Mouse (Mus musculus): ENCODE measurements at regions not wholly inside any gene's neighbourhood (a gene's known extent, or its start where the extent isn't known, plus 50 kb on each side); places are given as distances from the start of the nearest gene placed in this dataset.

DNA sequence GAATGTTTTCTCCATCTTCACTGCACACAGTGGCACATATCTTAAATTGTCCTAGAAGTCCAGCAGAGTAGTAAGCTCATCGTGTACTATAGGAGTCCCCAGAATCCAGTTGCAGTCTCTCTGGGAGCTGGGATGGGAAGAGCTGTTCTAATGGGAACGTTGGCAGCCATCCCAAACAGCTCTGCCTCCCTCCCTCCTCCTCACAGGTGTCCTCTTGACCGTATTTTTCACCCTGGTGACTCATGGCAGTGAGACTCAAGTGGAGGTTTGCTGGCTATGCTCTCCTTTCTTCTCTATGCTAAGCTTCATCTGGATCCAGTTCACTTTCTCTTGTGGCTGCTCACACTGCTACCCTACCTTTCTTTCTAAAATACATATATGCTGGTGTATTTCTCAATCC lies 109.2 kb upstream of the Sash1 start:
- no peak for TF ChIP-seq POLR2A (IDR thresholded peaks at IDR 0.05; ENCODE audit: insufficient read depth, low read depth, low read length)
- TF ChIP-seq CTCF (IDR thresholded peaks at IDR 0.05): no peak

All from heart, adult 2 months (tissue).